Mouse (Mus musculus) ES-E14 (cell line): ENCODE data around the gene Clgn.

Source experiments
- CHD2 ChIP-seq: IDR thresholded peaks from 2 replicates; pipeline ENCODE4 v1.6.1; 2014; ENCODE audit warnings: mild to moderate bottlenecking, low read depth, low read length, inconsistent platforms
- HCFC1 ChIP-seq: IDR thresholded peaks from 2 replicates; pipeline ENCODE4 v1.6.1; 2012; ENCODE audit warnings: low read length, inconsistent platforms, borderline replicate concordance; ENCODE audit not compliant: insufficient read depth
- MAFK ChIP-seq: IDR thresholded peaks from 2 replicates; pipeline ENCODE4 v1.6.1; 2014; ENCODE audit warnings: mild to moderate bottlenecking, low read depth, low read length, inconsistent platforms; ENCODE audit not compliant: insufficient read depth
- ZC3H11A ChIP-seq: IDR thresholded peaks from 2 replicates; pipeline ENCODE4 v1.6.1; 2012; ENCODE audit warnings: low read depth, mild to moderate bottlenecking, inconsistent platforms, low read length, borderline replicate concordance
- ZNF384 ChIP-seq: IDR thresholded peaks from 2 replicates; pipeline ENCODE4 v1.6.1; 2012; ENCODE audit warnings: low read depth, low read length, inconsistent platforms

- no peak for TF ChIP-seq CHD2
- TF ChIP-seq ZC3H11A, result no peak
- no peak for TF ChIP-seq ZNF384
- no peak for TF ChIP-seq MAFK
- no peak for TF ChIP-seq HCFC1
Observed at GRCm38 (mm10) chr8:83416878-83417277, 27.2 kb downstream of the Clgn start.
